Mouse (Mus musculus) erythroid progenitor cell, adult 5-6 weeks (primary cell): ENCODE measurements around the gene Psd. TPM values are rescaled to one million over a fixed set of nuclear protein-coding genes. Genes with fewer than 3 reads are reported as not detected.

Source experiments
- ATAC-seq: replicated peaks from 2 replicates; pipeline ENCODE4 v1.8.0; 2016; ENCODE audit warnings: moderate number of reproducible peaks, mild to moderate bottlenecking, moderate TSS enrichment, inconsistent platforms; ENCODE audit not compliant: poor library complexity, low FRiP score, severe bottlenecking
- total RNA-seq, 2 experiments: library from RNA; stranded (forward) in 1 of 2; stranded (reverse) in 1 of 2; fragments of 150-400 nt in 1 of 2; fragments of 186-747, 209-891 nt in 1 of 2; gene quantifications; 2 replicates each; pipeline versions ENCODE4 v1.2.3 to v1.2.4; 2015 to 2017; ENCODE audit warnings: low replicate concordance in 2 of 2

Psd gene
- total RNA-seq (2015; ENCODE audit: low replicate concordance), result not detected in 2 replicates
- total RNA-seq (2017; ENCODE audit: low replicate concordance), result 2.8 TPM in 1 of 2 replicates, not detected in the other

DNA sequence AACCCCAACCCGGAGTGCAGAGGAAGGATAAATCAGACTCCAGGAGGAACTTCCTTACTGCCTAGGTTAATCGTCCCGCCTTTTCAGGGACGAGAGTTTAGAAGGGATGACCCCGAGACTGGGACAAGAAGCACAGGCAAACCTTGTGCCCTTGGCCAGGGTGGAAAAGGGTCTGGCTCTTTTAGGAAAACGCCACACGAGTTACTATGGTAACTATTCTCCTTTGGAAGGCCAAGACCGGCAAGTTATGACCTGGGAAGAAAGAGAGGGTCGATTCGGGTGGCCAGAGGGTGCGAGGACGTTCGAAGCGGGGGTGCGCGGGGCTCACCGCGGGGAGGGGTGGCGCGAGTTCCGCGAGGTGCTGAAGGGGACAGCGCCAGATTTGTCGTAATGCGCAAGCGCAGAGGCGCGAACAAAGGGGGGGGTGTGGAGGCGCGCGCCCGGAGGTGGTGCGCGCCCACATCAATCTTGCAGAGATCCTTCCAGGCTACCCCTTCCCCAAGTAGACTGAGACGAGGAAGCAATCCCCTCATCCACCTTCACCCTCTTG, at the start of gene Psd:
Gene Psd, minus strand, starts transcription at position 401 of the 550 bp plus-strand sequence.
- ATAC-seq, result no peak

DNA sequence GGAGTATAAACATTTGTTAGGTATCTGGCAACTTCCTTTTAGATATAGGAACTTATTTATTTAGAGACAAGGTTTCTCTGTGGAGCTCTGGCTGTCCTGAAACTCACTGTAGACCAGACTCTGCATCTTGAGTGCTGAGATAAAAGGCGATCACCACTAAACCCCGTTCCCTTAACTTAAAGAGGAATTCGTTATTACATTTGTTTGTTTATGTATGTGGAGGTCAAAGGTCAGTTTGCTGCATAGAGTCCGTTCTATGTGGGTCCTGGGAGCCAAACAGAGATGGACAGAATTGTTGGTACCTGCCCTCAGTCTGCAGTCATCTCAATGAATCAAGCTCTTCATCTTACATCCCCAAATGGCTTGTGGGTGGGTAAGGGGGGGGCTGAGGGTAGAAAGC, 48.9 kb upstream of the Psd start:
- no peak for ATAC-seq

DNA sequence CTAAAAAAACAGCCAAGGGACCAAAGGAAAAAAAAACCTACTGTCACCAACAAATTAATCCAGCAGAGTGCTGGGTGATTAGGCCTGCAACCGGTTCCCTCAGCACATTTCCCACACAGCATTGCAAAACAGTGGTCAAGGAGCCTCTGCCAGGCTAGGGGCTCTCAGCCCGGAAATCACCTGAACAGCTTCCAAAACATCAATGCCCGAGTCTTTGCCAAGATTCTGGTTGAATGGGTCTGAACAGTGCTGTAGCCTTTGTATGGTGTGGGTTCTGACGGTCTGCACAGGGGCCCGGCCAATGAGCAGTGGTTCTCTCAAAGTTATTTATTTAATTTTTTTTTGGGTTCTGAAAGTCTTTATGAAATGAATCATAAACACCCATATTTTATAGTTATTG, 48.5 kb upstream of the Psd start:
- no peak for ATAC-seq

DNA sequence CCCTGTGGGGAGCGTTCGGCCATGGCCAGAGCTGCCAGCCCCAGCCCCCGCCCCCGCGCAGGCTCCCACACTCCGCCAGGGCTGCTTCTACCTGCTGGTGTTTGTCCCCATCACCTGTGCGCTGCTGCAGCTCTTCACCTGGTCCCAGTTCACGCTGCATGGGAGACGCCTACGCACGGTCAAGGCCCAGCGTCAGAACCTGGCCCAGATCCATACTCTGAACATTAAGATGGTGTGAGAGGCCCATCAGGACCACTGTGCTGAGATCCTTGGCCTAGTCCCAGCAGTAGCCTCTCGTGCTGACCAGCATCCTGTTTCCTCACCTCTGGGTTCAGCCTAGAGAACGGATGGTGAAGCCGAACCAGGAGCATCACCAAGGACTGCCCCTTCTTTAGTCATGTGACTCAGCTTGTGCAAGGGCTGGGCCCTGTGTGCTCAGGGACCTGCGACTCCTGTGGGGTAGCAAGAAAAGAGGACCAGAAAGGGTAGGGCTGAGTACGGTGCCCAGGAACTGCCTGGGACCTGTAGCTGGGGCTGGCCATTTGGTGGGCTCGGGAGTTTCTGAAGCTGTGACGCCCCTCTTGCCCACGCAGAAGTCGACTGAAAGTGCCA, 47.6 kb upstream of the Psd start:
- no peak for ATAC-seq

DNA sequence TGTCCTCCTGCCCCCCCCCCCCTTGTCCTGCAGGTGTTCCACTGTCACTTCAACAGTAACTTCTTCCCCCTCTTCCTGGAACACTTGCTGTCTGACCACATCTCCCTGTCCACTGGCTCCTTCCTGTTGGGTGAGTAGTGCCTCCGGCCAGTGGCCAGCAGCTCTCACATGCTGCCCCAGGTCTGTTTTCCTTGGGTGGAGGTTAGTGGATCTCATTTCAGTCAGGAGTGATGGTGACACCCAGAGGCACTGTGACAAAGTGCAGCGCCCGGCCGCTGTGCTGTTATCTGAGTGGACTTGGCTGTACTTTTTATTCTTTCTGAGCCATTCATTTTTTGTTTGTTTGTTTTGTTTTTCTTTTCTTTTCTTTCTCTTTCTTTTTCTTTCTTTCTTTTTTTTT, 42.2 kb upstream of the Psd start:
- no peak for ATAC-seq

DNA sequence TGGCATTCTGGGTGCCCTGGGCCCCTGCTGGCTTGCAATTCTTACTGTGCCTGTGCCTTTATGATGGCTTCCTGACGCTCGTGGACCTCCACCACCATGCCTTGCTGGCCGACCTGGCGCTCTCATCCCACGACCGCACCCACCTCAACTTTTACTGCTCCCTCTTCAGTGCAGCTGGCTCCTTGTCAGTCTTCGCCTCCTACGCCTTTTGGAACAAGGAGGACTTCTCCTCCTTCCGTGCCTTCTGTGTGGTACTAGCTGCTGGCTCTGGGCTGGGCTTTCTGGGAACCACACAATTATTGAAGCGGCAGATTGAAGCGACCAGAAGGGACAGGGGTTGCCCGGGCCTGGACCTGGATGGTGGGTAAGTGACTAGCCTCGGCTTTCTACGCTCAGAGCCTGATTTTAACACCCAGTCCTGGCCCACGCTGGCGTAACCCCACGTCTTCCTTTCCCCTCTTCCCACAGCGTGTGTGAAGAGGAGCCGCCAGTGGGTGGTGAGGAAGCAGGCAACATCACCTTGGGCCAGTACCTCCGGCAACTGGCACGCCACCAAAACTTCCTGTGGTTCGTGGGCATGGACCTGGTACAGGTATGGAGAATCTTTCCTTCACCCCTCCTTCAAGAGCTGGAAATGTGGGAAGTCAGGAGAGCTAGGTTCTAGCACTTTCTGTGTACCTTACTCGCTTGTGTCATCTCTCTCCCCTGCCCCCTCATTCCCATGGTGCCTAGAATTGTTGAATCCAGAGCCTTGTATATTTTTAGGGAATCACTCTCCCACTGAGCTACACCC, 41.0 kb upstream of the Psd start:
- no peak for ATAC-seq

DNA sequence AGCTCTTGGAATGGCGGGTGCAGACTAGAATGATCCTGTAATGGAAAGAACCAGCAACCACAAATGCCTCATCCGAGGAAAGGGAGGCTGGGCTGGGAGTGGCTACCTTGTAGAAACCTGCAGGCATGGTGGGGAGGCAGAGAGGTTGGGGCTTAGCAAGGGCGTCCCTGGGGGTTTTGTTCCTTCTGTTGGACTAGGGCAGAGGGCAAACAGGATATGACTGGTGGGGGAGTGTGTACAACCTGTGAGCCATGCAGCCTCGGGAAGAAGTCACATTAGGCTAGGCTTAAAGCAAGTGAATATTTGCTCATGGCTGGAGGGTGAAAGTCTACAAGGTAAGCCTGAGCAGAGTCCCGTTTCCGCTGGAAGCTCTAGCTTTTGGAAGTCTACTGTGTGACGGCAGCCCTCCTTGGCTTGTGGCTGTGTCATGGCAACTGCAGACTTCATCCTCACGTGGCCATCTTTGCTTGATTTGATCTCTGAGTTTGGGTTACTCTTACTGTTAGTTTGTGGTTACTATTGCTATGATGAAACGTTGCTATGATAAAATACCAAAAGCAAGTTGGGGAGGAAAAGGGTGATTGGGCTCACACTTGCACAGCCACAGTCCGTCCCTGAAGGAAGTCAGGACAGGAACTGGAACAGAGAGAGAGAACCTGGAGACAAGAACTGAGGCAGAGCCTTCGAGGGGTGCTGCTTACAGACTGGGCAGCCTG, 36.5 kb upstream of the Psd start:
- ATAC-seq, result no peak

DNA sequence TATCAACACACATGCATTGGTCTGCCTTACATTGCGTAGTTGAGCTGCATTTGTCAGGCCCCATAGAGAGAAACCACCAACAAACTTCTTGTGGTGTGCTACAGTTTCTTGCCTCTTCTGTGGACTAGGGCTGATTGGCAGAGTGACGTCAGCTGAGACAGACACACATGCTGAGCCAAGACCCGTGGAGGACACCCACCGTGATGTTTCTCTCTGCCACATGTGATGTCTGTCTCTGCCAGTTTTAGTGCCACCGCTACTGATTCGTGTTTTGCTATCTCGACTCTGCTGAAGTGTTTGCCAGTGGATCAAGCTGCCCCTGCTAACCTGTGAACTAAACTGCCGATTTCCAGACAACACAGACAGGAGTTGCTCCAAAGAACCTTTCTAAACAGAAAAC, 35.1 kb upstream of the Psd start:
- no peak for ATAC-seq

DNA sequence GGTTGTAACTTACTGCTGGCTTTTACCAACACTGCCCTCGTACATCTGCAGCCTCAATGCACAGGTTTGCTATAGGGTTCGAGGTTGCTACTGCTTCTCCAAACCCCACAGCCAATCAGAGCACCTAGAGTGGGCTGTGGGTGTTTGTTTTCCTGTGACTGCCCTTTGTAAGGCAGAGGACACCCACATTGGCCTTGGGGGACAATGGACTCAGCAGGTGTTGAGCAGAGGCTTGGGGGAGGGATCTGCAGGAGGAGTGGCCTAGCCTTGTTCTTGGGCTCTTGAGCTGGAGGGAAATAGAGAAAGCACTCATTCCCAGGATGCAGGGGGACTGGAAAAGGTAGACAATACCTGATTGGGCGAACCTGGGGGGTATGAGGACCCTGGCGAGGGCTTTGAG, 31.4 kb upstream of the Psd start:
- no peak for ATAC-seq

DNA sequence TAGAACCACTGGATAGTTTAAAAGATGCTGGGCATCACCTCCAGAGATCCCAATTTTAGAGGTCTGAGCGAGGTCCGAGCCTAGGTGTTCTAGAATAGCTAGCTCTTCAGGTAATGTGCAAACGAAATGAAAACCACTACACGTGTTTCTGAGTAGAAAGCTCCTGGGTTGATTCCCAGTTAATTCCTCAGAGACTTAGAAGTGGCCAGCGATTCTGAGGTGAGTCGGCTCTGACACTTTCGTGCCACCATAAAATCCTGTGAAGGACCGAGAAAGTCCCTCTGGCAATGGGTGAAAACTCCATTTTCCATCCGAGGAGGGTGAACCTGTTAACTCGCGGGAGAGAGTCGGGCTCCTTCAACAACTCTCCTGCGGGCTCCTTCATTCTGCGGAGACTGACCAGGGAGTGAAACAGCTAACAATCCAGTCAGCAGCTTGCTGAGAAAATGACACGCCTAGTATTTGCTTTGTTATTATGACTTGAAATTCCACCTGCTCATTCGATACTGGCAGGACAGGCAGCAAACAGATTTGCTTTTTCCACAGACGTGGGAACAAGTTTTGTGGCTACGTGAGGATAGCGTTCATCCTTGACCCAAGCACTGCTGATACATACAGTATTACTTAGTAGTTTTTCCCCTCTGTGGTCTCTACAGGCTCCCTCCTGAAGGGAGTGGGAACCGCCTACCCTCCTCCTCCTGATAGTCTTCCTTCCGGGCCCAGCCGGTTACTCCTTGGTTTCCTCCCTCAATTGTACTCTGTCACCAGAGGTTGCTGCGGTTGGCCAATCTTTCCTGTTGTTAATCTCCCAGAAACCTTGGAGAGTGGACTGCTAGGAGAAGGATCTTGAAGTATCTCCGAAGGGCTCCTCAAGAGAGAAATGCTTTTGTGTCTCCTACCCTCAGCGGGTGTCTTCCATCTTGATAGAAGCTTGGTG, 30.7 kb upstream of the Psd start:
- peak; percentile 27; the same call in 1 of the 2 replicates for ATAC-seq

DNA sequence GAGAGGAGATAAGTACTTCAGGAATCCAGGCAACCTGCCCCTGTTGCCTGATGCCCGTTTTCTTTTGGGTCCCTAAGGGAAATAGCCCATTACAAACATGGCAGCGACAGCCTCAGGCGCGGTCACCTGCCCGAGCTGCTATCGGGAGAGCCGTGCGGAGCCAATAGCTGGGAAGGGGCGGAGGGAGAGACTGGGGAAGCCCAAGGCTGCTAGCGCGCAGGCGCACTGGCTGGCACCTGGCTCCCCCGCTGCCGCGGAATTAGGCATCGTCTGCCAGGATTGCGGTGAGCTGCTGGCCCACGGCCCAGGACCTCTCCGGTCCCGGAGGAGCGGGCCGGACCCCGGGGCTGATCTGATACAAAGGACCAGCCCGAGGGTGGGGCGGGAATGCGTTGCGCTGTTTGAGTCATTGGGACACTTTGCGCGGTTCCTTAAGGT, 29.8 kb upstream of the Psd start:
- ATAC-seq, result peak; percentile 78

DNA sequence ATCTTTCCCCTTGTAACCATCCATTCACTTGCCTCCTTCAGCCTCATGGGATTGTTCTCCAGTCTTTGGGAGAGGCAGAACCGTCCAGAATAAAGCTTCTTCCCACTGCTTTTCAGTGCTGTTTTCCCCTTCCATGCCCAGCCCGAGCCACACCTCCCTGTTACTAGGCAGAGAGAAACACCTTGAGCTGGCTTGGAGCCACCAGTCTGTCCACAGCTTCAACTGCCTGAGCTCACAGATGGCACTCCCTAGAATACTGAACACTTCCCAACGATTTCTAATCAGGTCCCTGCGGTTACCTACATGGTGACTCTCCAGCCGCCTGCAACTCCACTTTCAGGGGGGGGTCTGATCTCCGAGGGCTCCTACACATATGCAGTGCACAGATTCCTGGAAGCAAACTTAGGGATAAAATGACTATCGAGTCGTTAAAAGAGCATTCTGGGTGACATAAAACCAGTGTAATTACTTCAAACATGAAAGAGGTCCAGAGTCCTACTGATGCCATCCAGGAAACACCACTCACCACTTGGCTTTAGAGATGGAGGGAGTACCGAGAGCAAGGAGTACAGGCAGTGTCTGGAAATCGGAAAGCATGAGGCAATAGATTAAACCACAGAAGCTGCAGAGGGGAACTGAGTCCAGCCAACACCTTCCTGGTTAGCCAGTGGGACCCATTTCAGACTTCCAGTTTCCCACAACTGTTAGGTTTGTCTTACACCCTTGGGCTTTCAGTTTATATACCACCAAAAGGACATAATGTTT, 23.4 kb upstream of the Psd start, which contains the start of gene 2310034G01Rik:
Gene 2310034G01Rik, minus strand, starts transcription at position 135 of the 765 bp plus-strand sequence.
- no peak for ATAC-seq

DNA sequence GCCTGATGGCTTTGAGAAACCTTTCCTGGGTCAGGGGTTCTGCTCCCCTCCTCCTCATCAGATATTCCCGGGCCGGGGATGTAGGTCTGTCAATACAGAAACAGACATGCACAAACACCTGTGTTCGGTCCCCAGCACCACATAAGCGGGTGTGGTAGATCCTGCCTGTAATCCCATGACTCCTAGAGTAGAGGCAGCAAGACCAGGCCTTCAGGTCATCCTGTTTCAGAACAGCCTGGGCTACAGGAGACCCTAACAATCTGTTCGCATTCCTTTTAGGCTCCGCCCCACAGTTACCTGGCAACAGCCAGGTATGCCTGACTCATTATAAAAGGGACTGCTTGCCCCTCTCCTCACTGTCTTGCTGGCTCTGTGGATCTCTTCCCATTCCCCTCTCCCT, 22.6 kb upstream of the Psd start:
- no peak for ATAC-seq

DNA sequence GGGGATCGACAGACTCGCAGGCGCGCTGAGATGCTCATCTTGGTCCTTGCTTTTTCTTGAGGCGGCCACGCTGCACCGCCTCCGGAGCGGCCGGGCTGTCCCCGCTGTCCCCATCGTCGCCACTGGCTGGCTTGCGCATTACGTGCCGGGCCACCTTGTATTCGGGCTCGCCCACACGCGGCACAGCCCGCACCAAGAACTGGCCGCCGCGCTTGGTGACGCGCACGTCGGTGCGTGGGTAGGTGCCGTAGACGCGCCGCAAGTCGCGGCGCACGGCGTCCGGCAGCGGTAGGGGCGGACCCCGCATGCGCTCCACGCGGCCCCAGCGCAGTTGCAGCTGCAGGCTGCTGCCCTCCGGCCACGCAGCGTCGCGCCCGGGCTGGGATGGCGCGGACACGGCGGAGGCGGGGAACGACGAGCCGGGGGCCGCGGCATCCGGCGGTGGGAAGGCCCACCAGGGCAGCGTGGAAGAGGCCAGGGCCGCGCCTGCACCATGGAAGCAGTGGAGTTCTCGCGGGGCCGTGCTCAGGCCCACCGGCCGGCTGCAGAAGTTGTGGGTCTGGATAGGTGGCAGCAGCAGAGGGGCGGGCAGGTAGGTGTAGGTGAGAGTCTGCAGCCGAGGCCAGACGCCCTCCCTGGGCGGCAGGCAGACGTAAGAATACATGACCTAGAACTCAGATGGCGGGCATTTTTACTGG, 22.0 kb upstream of the Psd start:
- ATAC-seq, result peak; percentile 65; the same call in 1 of the 2 replicates

DNA sequence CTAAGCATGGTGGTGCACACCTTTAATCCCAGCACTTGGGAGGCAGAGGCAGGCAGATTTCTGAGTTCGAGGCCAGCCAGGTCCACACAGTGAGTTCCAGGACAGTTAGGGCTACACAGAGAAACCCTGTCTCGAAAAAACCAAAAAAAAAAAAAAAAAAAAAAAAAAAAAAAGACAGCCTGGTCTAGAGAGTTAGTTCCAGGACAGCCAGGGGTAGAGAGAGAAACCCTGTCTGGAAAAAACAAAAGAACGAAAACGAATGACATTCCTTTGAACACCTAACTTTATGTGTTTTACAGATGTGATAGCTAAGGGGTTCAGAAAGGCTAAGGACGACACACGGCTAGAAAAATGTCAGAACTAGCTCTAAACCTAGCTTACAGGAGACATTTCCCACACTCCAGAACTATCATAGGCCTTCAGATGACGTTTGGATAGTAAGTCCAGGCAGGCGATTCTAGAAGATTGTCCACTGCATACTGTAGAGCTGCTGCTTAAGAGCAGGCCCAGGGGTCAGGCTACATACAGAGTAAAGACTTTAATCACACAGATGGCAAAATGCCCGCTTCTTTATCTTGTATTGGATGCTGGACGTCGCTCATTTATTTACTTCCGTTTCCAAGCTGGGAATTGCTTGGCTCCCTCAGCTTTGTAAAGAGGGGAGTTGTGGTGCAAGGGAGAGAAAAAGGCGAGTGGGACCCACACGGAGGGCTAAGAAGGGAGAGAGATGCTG, 21.1 kb upstream of the Psd start:
- no peak for ATAC-seq

DNA sequence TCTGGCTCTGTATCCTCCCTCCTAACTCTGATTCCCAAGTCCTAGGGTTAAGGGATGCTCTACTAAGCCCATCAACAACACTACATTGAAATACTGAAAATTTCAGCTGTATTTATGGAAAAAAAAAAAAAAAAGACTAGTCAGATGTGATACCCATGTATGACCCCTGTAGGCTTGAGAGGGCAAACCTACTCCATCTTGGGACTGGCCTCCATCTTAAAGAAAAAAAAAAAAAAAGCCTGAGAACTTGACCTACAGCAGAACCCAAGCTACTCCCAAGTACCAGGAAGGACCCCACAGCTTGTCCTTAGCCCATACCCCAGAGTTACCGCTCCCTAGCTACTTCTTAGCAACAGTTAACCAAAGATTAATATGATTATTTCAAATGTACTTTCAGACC, 20.2 kb upstream of the Psd start:
- ATAC-seq, result no peak

DNA sequence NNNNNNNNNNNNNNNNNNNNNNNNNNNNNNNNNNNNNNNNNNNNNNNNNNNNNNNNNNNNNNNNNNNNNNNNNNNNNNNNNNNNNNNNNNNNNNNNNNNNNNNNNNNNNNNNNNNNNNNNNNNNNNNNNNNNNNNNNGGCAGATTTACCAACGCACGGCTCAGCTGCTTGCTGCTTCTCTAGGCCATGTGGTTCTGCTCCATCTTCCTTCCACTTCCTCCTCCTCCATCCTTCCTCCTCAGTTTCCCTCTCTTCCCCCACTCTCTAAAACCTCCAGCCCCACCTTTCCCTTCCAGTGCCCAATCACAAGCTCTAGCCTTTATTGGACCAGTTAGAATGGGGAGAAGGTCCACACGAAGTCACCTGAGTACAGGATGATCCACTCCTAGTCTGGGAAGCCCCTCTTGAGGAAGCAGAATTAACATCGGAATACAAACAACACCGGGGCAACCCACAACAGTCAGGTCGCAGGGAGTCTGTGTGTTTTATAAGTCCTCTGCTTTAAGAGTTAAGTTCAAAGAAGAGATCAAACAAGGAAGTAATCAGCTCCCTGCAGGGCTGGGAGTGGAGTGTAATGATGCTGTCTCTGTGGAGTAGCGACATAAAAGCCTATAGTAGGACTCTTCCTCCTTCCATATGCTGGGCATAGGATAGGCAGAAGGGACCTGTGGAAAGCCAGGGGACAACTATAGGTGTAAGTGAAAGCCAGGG, 17.9 kb upstream of the Psd start:
- ATAC-seq, result no peak
